Mouse (Mus musculus): ENCODE measurements around the gene Hist1h3a. TPM values are rescaled to one million over a fixed set of nuclear protein-coding genes. Genes with fewer than 3 reads are reported as not detected.
A peak's percentile ranks its signal among the peaks of the same experiment; 100 is the strongest.
"Not testable (repeated sequence)": the region's sequence is repeated elsewhere in the genome, so short reads cannot be mapped to it uniquely, and the experiment has no call there.

Hist1h3a gene
- 2.2 TPM in 2 replicates for polyA plus RNA-seq (2014; fragmentation: Nextera tagmentation; extraction: Ambion mirVana)

DNA sequence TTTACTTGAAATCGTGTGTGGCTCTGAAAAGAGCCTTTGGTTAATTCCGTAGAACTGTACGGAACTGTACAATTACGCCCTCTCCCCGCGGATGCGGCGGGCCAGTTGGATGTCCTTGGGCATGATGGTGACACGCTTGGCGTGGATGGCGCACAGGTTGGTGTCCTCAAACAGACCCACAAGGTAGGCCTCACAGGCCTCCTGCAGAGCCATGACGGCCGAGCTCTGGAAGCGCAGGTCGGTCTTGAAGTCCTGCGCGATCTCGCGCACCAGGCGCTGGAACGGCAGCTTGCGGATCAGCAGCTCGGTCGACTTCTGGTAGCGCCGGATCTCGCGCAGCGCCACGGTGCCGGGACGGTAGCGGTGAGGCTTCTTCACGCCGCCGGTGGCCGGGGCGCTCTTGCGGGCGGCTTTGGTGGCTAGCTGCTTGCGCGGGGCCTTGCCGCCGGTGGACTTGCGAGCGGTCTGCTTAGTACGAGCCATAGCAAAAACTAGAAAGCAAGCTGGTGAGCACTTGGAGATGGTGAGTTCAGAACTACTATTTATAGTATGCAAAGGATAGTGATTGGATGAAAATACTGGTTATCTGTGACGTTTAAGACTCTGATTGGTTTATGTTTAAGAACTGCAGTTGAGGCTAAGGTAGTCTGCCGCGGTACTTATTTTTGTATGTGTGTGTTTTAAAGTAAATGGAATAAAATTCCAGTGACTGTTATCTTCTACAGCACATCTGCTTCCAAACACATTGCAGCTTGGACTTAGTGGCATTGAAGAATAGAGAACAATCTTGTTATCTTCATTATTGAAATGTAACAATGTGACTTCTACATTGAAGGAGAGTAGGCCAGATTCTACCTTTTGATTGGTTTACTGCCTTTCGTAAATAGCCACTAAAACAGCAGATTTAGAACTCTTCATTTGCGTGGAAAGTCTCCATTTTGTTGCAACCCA lies at the start of gene Hist1h3a:
Gene Hist1h3a, minus strand, starts transcription at position 516 of the 951 bp plus-strand sequence.
- Histone ChIP-seq H3K27ac (replicated peaks; ENCODE audit: low read depth, low read length) (peak within 1 kb of the TSS; percentile 79), H3K4me2 (ENCODE audit: low read length) (peak within 1 kb of the TSS; percentile 77), H3K9ac (replicated peaks; ENCODE audit: low read length) (peak within 1 kb of the TSS; percentile 34; the same call in 1 of the 2 replicates), H3K4me3 (replicated peaks; ENCODE audit: low read depth, low read length) (peak within 1 kb of the TSS; percentile 46), H3K4me1 (ENCODE audit: control insufficient read depth, insufficient read depth, low read length) (peaks cover 31% of the 10 kb centered on the region)
- H3K27me3 ChIP-seq (ENCODE audit: control insufficient read depth, insufficient read depth, low read length); H3K36me3 ChIP-seq (ENCODE audit: control insufficient read depth, insufficient read depth, low read length); H3K9me3 ChIP-seq (ENCODE audit: control insufficient read depth, low read length): not testable (repeated sequence)
- WGBS, result under 1% methylated on average over 35 of the region's 52 CpGs
- ATAC-seq (ENCODE audit: low FRiP score, low TSS enrichment) (peak; percentile 68), DNase-seq (peak; percentile 86)

- no peaks in the 10 kb centered on the region for H3K27me3 ChIP-seq (ENCODE audit: control insufficient read depth, insufficient read depth, low read length)
- 93% methylated on average over 15 of the region's 15 CpGs for WGBS
- DNase-seq, result no peak
These were observed 44.4 kb upstream of the Hist1h3a start, which contains the start of gene Slc17a2 for GRCm38 (mm10) chr13:23806422-23807052. Gene Slc17a2, plus strand, starts transcription at chr13:23806993.

DNA sequence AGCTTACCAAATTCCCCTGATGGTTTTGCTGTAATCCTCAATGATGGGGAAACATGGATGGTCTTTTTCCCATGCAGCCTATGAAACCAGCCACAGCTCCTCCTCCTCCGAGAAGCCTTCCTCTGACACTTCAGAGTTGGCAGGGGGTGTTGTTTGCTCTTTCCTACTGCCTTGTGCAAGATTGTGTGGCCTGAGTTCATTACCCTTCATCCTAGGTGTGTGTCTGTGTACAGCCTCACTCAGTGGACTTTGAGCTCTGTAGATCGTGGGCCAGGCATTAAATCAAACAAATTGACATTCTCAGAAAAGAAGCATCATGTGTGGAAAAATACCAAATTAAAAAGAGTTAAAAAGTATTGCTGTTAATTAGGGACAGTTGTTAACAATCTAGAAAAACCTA lies 42.3 kb upstream of the Hist1h3a start:
- no peaks in the 10 kb centered on the region for H3K36me3 ChIP-seq (ENCODE audit: control insufficient read depth, insufficient read depth, low read length)
- no peak overlapping the region for H3K4me3 ChIP-seq (replicated peaks; ENCODE audit: low read depth, low read length)
- H3K9me3 ChIP-seq (ENCODE audit: control insufficient read depth, low read length), result no peaks in the 10 kb centered on the region
- H3K4me1 ChIP-seq (ENCODE audit: control insufficient read depth, insufficient read depth, low read length), result no peaks in the 10 kb centered on the region
- no peaks in the 10 kb centered on the region for H3K27me3 ChIP-seq (ENCODE audit: control insufficient read depth, insufficient read depth, low read length)
- WGBS, result 84% methylated on average over 2 of the region's 2 CpGs
- ATAC-seq (ENCODE audit: low FRiP score, low TSS enrichment) (no peak), DNase-seq (no peak)
- no peak overlapping the region for H3K27ac ChIP-seq (replicated peaks; ENCODE audit: low read depth, low read length)
- no peak overlapping the region for H3K4me2 ChIP-seq (ENCODE audit: low read length)
- no peak overlapping the region for H3K9ac ChIP-seq (replicated peaks; ENCODE audit: low read length)

More at GRCm38 (mm10) chr13:23806422-23807052, 44.4 kb upstream of the Hist1h3a start, which contains the start of gene Slc17a2:
- H3K36me3 ChIP-seq (ENCODE audit: control insufficient read depth, insufficient read depth, low read length), result no peaks in the 10 kb centered on the region
- H3K4me3 ChIP-seq (replicated peaks; ENCODE audit: low read depth, low read length), result no peak within 1 kb of the TSS
- no peak within 1 kb of the TSS for H3K4me2 ChIP-seq (ENCODE audit: low read length)
- no peak within 1 kb of the TSS for H3K27ac ChIP-seq (replicated peaks; ENCODE audit: low read depth, low read length)
- H3K9me3 ChIP-seq (ENCODE audit: control insufficient read depth, low read length), result no peaks in the 10 kb centered on the region
- no peak for ATAC-seq (ENCODE audit: low FRiP score, low TSS enrichment)
- H3K9ac ChIP-seq (replicated peaks; ENCODE audit: low read length), result no peak within 1 kb of the TSS
- no peaks in the 10 kb centered on the region for H3K4me1 ChIP-seq (ENCODE audit: control insufficient read depth, insufficient read depth, low read length)

DNA sequence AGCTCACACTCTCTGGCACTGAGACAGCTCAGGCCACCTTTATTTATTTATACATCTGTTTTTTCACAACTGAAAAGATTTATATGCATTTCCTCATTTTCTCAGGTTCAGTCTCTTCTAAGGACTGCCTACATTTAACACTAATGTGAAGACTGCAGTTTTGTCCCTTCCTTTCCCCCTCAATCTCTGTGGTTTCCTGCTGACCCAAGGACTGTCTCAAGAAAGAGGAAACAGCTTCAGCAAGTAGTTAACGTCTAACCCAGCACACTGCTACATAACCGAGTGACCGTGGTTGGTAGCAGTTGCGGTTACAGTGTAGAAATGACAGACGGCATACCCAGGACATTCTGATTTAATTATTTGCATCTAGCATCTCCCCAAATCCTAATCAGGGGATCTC lies 37.2 kb upstream of the Hist1h3a start:
- no peak overlapping the region for H3K4me2 ChIP-seq (ENCODE audit: low read length)
- WGBS, result 91% methylated on average over 5 of the region's 5 CpGs
- H3K4me3 ChIP-seq (replicated peaks; ENCODE audit: low read depth, low read length), result no peak overlapping the region
- no peaks in the 10 kb centered on the region for H3K27me3 ChIP-seq (ENCODE audit: control insufficient read depth, insufficient read depth, low read length)
- no peak overlapping the region for H3K9ac ChIP-seq (replicated peaks; ENCODE audit: low read length)
- ATAC-seq (ENCODE audit: low FRiP score, low TSS enrichment) (no peak), DNase-seq (no peak)
- H3K36me3 ChIP-seq (ENCODE audit: control insufficient read depth, insufficient read depth, low read length), result no peaks in the 10 kb centered on the region
- no peaks in the 10 kb centered on the region for H3K9me3 ChIP-seq (ENCODE audit: control insufficient read depth, low read length)
- no peak overlapping the region for H3K27ac ChIP-seq (replicated peaks; ENCODE audit: low read depth, low read length)
- no peaks in the 10 kb centered on the region for H3K4me1 ChIP-seq (ENCODE audit: control insufficient read depth, insufficient read depth, low read length)

DNA sequence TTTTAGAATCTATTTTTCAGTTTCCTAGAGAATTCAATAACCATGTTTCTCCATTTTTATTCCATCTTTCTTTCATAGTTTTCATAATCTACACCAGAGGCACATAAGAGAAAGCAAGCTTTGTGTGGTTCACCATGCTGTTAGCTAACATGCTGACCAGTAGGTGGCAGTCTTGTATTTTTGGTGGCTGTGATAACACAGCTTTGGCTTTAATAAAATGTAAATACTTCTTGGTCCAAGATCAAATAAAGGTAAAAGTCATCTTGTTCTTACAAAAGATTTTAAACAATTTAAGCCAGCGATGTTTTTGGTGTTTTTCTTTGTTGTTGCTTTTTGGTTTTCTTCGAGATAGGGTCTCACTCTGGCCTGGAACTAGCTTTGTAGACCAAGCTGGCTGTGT lies 30.3 kb upstream of the Hist1h3a start:
- Histone ChIP-seq H3K27ac (replicated peaks; ENCODE audit: low read depth, low read length) (no peak overlapping the region), H3K27me3 (ENCODE audit: control insufficient read depth, insufficient read depth, low read length) (no peaks in the 10 kb centered on the region), H3K9me3 (ENCODE audit: control insufficient read depth, low read length) (no peaks in the 10 kb centered on the region), H3K9ac (replicated peaks; ENCODE audit: low read length) (no peak overlapping the region), H3K4me2 (ENCODE audit: low read length) (no peak overlapping the region), H3K4me1 (ENCODE audit: control insufficient read depth, insufficient read depth, low read length) (no peaks in the 10 kb centered on the region), H3K36me3 (ENCODE audit: control insufficient read depth, insufficient read depth, low read length) (no peaks in the 10 kb centered on the region), H3K4me3 (replicated peaks; ENCODE audit: low read depth, low read length) (no peak overlapping the region)
- 44% methylated on average over 2 of the region's 2 CpGs for WGBS
- ATAC-seq (ENCODE audit: low FRiP score, low TSS enrichment), result no peak; the same call in 1 of the 2 replicates
- DNase-seq, result peak; percentile 91

DNA sequence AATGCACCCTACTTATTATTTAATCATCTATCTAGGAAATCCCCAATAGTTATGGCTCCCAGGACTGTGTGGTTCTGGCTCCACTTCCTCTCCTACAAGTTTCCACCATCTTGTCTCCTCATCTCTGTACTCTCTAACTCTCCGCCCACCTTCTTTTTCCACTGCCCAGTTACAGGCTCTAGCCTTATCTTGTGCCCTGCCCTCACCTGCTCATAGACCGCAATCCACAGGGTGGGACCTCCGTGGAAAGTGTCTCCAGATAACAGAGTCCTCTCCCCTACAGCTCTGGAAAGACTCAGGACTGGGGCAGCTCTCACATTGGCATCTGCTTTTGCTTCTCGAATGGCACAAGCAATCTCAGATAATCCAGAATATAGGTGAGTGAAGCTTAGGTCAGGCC lies 16.8 kb upstream of the Hist1h3a start:
- Histone ChIP-seq H3K9me3 (ENCODE audit: control insufficient read depth, low read length) (no peaks in the 10 kb centered on the region), H3K36me3 (ENCODE audit: control insufficient read depth, insufficient read depth, low read length) (no peaks in the 10 kb centered on the region), H3K4me3 (replicated peaks; ENCODE audit: low read depth, low read length) (no peak overlapping the region), H3K27ac (replicated peaks; ENCODE audit: low read depth, low read length) (no peak overlapping the region), H3K4me2 (ENCODE audit: low read length) (no peak overlapping the region), H3K9ac (replicated peaks; ENCODE audit: low read length) (no peak overlapping the region), H3K4me1 (ENCODE audit: control insufficient read depth, insufficient read depth, low read length) (no peaks in the 10 kb centered on the region), H3K27me3 (ENCODE audit: control insufficient read depth, insufficient read depth, low read length) (no peaks in the 10 kb centered on the region)
- ATAC-seq (ENCODE audit: low FRiP score, low TSS enrichment), result no peak
- DNase-seq, result no peak
- WGBS, result 87% methylated on average over 4 of the region's 4 CpGs

GRCm38 (mm10) chr13:23778339-23778738 lies 16.2 kb upstream of the Hist1h3a start:
- Histone ChIP-seq H3K36me3 (ENCODE audit: control insufficient read depth, insufficient read depth, low read length) (no peaks in the 10 kb centered on the region), H3K27ac (replicated peaks; ENCODE audit: low read depth, low read length) (no peak overlapping the region), H3K9me3 (ENCODE audit: control insufficient read depth, low read length) (no peaks in the 10 kb centered on the region), H3K4me3 (replicated peaks; ENCODE audit: low read depth, low read length) (no peak overlapping the region), H3K27me3 (ENCODE audit: control insufficient read depth, insufficient read depth, low read length) (no peaks in the 10 kb centered on the region), H3K4me2 (ENCODE audit: low read length) (no peak overlapping the region), H3K4me1 (ENCODE audit: control insufficient read depth, insufficient read depth, low read length) (no peaks in the 10 kb centered on the region), H3K9ac (replicated peaks; ENCODE audit: low read length) (no peak overlapping the region)
- DNase-seq, result no peak
- 95% methylated on average over 7 of the region's 7 CpGs for WGBS
- no peak for ATAC-seq (ENCODE audit: low FRiP score, low TSS enrichment)

- H3K36me3 ChIP-seq (ENCODE audit: control insufficient read depth, insufficient read depth, low read length), result no peaks in the 10 kb centered on the region
- ATAC-seq (ENCODE audit: low FRiP score, low TSS enrichment), result peak; percentile 89
- H3K9me3 ChIP-seq (ENCODE audit: control insufficient read depth, low read length), result no peaks in the 10 kb centered on the region
- peaks cover 5% of the 10 kb centered on the region for H3K4me1 ChIP-seq (ENCODE audit: control insufficient read depth, insufficient read depth, low read length)
- no peaks in the 10 kb centered on the region for H3K27me3 ChIP-seq (ENCODE audit: control insufficient read depth, insufficient read depth, low read length)
- no peak overlapping the region for H3K27ac ChIP-seq (replicated peaks; ENCODE audit: low read depth, low read length)
- no peak overlapping the region for H3K9ac ChIP-seq (replicated peaks; ENCODE audit: low read length)
- peak overlapping the region; percentile 47 for H3K4me2 ChIP-seq (ENCODE audit: low read length)
- 22% methylated on average over 21 of the region's 21 CpGs for WGBS
- no peak overlapping the region for H3K4me3 ChIP-seq (replicated peaks; ENCODE audit: low read depth, low read length)
- DNase-seq, result peak; percentile 77
These were observed 10.6 kb upstream of the Hist1h3a start for GRCm38 (mm10) chr13:23772561-23773313.
